Mouse (Mus musculus): Measurements from ENCODE around the gene Klk6. TPM values are rescaled to one million over a fixed set of nuclear protein-coding genes. Genes with fewer than 3 reads are reported as not detected.
A peak's percentile ranks its signal among the peaks of the same experiment; 100 is the strongest.

The Klk6 gene
- polyA plus RNA-seq (2016; fragmentation: Nextera tagmentation; extraction: Ambion mirVana), result not detected in 2 replicates

DNA sequence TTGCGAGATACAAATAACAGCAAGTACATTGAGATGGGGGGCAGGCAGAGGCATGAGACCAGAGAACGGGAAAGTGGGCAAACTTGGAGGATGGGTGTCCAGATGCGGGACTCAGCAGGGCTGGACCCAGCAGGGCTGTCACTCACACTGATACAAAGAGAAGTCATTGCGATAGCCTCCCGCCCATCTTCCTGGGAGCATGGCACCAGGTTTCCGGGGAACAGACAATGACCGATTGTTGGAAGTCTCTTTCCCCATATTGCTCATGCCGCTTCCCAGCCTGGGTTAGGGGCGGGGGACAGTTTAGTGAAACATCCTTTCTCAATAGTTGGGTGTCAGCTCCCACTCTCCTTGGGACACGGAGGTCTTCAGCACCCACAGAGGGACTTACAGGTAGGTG, at the start of gene Klk6:
TSS of gene Klk6 (plus strand) at position 301 of the 400 bp plus-strand sequence.
- DNase-seq (ENCODE audit: low spot score), result no peak
- WGBS, result 90% methylated on average over 10 of the region's 10 CpGs

DNA sequence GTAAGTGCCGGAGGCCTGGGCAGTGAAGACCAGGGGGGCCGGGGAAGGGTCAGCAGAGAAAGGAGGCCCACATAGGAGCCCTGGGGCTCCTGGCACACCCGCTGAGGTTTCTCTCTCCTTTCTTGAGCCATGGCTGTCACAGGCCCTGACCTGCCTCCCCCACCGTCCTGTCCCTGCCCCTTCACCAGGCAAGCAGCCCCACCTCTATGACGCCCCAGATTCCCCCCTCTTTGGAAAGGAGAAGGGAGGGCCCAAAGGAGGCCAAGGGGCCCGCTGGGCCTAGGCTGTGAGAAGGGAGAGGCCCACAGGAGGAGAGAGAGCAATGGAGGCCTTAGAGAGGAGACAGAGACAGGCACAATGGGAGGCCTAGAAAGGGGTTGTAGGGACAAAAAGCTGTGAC, 49.5 kb upstream of the Klk6 start:
- WGBS, result 61% methylated on average over 6 of the region's 6 CpGs
- H3K4me3 ChIP-seq, result no peak overlapping the region
- H3K36me3 ChIP-seq, result no peaks in the 10 kb centered on the region
- peaks cover 5% of the 10 kb centered on the region; the same call in 1 of the 2 replicates for H3K4me1 ChIP-seq
- no peaks in the 10 kb centered on the region for H3K9me3 ChIP-seq (replicated peaks)
- no peaks in the 10 kb centered on the region for H3K27me3 ChIP-seq (ENCODE audit: low read depth, poor library complexity, severe bottlenecking)
- H3K27ac ChIP-seq, result no peak overlapping the region
- DNase-seq (ENCODE audit: low spot score), result peak; percentile 24

More for the DNA sequence above, at the start of gene Klk6:
- Histone ChIP-seq H3K27me3 (ENCODE audit: low read depth, poor library complexity, severe bottlenecking) (no peaks in the 10 kb centered on the region), H3K9me3 (replicated peaks) (no peaks in the 10 kb centered on the region), H3K4me3 (no peak within 1 kb of the TSS), H3K36me3 (no peaks in the 10 kb centered on the region), H3K27ac (no peak within 1 kb of the TSS), H3K4me1 (no peaks in the 10 kb centered on the region)

DNA sequence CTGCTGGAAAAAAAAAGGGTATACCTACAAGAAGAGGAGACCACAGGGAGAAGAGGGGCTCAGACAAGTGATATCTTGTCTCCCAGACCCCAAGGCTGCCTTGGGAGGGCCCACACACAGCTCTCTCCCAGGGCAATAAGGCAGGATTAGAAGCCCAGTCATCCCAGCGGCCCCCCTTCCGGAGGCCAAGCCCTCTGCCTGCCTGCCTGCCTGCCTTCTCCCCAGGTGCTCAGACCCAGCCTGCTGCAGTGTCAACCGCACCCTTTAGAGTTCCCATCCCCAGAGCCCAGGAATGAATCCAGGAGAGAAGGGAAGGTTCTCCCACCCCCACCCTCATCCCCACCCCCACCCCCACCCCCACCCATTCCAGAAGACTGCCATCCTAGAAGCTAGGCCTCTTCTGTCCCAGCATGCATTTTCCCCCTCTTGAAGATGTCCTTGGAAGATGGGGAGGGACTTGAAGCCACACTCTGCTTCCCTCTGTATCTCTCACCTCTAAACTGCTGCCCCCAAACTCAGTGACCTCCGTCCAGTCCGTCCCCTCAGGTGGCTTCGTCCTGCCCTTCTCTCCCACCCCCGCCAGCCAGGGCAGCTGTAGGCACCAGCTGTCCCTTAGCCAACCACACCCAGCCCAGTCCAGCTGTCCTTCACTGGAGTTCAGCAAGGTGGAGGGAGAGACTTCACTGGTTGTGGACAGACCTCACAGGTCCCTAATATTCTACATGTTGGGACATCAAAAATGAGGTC, 48.8 kb upstream of the Klk6 start:
- 48% methylated on average over 7 of the region's 7 CpGs for WGBS

DNA sequence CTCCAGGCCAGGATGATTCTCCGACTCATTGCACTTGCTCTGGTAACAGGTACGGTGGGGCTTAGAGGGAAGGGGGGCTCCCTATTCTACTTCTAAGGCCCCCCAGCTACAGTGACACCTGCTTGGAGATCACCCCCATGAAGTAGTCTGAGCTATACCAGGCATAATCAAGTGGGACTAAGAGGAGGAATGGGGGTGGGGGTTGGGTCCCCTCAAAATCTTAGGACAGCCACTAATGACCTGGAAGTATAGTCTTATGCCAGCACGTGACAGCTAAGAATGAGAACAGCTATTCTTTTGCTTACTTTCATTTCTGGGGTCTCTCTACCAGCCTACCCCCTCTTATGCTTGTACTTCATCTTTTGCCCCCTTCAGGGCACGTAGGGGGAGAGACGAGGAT, 47.8 kb upstream of the Klk6 start:
- Histone ChIP-seq H3K27me3 (ENCODE audit: low read depth, poor library complexity, severe bottlenecking) (no peaks in the 10 kb centered on the region), H3K4me3 (no peak overlapping the region), H3K9me3 (replicated peaks) (no peaks in the 10 kb centered on the region), H3K27ac (no peak overlapping the region), H3K36me3 (no peaks in the 10 kb centered on the region), H3K4me1 (peaks cover 5% of the 10 kb centered on the region; the same call in 1 of the 2 replicates)
- WGBS, result 86% methylated on average over 5 of the region's 5 CpGs
- DNase-seq (ENCODE audit: low spot score), result peak; percentile 10

More for the DNA sequence above, 48.8 kb upstream of the Klk6 start:
- H3K27me3 ChIP-seq (ENCODE audit: low read depth, poor library complexity, severe bottlenecking), result no peaks in the 10 kb centered on the region
- H3K27ac ChIP-seq, result no peak overlapping the region
- peak; percentile 26 for DNase-seq (ENCODE audit: low spot score)
- H3K9me3 ChIP-seq (replicated peaks), result no peaks in the 10 kb centered on the region
- no peaks in the 10 kb centered on the region for H3K36me3 ChIP-seq
- peaks cover 5% of the 10 kb centered on the region; the same call in 1 of the 2 replicates for H3K4me1 ChIP-seq
- H3K4me3 ChIP-seq, result no peak overlapping the region

DNA sequence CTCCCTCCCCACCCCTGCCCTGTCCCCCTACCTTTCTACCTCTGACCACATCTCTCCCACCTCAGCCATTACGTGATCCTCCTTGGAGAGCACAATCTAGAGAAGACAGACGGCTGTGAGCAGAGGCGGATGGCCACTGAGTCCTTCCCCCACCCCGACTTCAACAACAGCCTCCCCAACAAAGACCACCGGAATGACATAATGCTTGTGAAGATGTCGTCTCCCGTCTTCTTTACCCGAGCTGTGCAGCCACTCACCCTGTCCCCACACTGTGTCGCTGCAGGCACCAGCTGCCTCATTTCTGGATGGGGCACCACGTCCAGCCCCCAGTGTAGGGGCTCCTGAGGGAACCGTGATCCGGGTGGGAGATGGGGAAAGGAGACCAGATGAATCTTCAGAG, 46.9 kb upstream of the Klk6 start:
- DNase-seq (ENCODE audit: low spot score), result peak; percentile 19
- no peaks in the 10 kb centered on the region for H3K36me3 ChIP-seq
- H3K27ac ChIP-seq, result no peak overlapping the region
- WGBS, result 89% methylated on average over 12 of the region's 12 CpGs
- H3K4me1 ChIP-seq, result peaks cover 5% of the 10 kb centered on the region
- H3K4me3 ChIP-seq, result no peak overlapping the region
- no peaks in the 10 kb centered on the region for H3K9me3 ChIP-seq (replicated peaks)
- 0 out of 2 replicates have a peak, but pooled peaks cover 4% of the 10 kb centered on the region for H3K27me3 ChIP-seq (ENCODE audit: low read depth, poor library complexity, severe bottlenecking)

DNA sequence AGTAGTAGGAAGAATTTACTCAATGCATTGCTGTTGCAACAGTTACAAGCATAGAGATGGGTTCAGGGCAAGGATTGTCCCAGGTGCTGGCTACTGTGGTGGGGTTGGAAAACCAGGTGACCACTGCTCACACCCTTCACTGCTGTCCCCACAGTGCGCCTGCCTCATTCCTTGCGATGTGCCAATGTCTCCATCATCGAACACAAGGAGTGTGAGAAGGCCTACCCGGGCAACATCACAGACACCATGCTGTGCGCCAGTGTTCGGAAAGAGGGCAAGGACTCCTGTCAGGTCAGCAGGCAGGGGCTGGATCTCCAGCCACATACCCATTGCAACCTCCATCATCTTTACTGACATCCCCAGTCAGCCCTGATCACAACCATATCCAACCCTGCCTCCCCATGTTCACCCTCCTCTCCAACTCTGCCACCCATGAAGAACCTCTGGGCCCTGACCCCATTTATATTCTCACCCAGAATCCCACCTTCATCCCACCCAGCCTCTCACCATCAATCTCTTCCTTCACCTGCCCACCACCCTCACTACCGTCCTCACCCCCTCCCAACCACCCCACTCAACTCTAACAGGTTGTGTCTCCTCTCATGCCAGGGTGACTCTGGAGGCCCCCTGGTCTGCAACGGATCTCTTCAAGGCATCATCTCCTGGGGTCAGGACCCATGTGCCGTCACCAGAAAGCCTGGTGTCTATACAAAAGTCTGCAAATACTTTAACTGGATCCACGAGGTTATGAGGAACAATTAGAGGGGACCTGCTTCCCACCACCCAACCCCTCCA, 45.9 kb upstream of the Klk6 start:
- peaks cover 11% of the 10 kb centered on the region for H3K4me1 ChIP-seq
- DNase-seq (ENCODE audit: low spot score), result peak; percentile 16
- H3K27me3 ChIP-seq (ENCODE audit: low read depth, poor library complexity, severe bottlenecking), result peaks cover 12% of the 10 kb centered on the region
- H3K4me3 ChIP-seq, result no peak overlapping the region
- no peaks in the 10 kb centered on the region for H3K9me3 ChIP-seq (replicated peaks)
- 92% methylated on average over 10 of the region's 10 CpGs for WGBS
- no peaks in the 10 kb centered on the region for H3K36me3 ChIP-seq
- H3K27ac ChIP-seq, result no peak overlapping the region

DNA sequence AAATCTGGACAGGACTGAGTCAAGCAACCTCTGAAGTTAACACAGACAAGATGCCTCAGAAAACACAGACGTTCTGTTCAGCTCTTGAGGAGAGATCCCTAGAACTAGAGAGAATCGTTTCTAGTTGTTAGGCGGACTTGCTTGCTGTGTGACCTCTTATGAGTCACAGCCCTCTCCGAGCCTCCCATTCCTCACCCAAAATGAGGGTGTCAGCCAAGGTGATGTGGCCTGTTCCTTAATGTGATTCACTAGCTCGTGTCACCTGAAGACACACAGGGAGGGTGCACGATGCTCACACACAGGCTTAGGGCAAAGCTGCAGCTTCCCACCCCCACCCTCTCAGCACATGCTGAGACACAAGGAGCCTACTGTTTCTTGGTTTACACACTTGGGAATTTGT, 44.1 kb upstream of the Klk6 start:
- no peak for DNase-seq (ENCODE audit: low spot score)
- H3K4me1 ChIP-seq, result peaks cover 7% of the 10 kb centered on the region
- H3K27me3 ChIP-seq (ENCODE audit: low read depth, poor library complexity, severe bottlenecking), result peaks cover 28% of the 10 kb centered on the region
- H3K9me3 ChIP-seq (replicated peaks), result no peaks in the 10 kb centered on the region
- H3K36me3 ChIP-seq, result no peaks in the 10 kb centered on the region
- 75% methylated on average over 6 of the region's 6 CpGs for WGBS
- H3K4me3 ChIP-seq, result no peak overlapping the region
- no peak overlapping the region for H3K27ac ChIP-seq

DNA sequence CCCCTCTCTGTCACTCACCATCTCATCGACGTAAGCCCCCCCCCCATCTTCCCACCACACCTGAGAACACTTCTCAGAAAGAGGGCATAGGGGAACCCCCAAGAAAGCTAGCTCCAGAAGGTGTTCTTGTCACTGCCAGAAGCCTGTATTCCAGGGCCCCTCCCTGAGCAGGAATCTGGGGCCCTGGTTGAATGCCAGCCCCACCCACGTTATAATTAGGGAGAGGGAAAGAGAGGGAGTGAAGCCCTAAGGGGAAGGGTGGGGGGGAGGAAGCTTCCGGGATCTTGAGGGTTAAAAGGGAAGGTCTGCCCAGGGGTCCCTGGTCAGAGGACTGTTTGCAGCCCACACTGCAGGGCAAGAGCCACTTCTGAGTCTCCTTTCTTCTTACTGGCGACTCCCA, 43.6 kb upstream of the Klk6 start, which contains the start of gene Klk10:
TSS of gene Klk10 (plus strand) at position 290 of the 400 bp plus-strand sequence.
- WGBS, result 45% methylated on average over 5 of the region's 5 CpGs
- H3K4me3 ChIP-seq, result no peak within 1 kb of the TSS
- H3K27me3 ChIP-seq (ENCODE audit: low read depth, poor library complexity, severe bottlenecking), result peaks cover 28% of the 10 kb centered on the region
- H3K27ac ChIP-seq, result no peak within 1 kb of the TSS
- H3K4me1 ChIP-seq, result peaks cover 6% of the 10 kb centered on the region
- H3K36me3 ChIP-seq, result no peaks in the 10 kb centered on the region
- DNase-seq (ENCODE audit: low spot score), result no peak
- H3K9me3 ChIP-seq (replicated peaks), result no peaks in the 10 kb centered on the region

DNA sequence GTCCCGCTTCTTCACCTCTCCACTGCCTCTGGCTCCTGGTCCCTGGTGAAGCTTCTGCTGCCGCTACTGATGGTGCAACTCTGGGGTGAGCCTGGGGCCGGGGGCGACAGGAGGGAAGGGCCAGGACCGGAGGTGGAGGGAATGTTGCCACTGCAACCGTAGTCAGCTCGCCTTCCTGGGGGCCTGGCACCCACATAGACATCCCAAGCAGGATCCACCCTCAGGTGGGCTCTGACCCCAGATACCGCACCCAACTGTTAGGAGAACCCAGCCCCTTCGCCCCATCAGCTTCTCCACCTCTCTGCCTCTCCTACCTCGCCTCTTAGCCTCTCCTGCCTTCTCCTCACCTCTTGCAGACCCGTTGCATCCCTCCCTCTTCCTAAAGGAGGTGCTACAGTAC, 42.8 kb upstream of the Klk6 start:
- H3K36me3 ChIP-seq, result no peaks in the 10 kb centered on the region
- H3K4me1 ChIP-seq, result peaks cover 6% of the 10 kb centered on the region
- no peaks in the 10 kb centered on the region for H3K9me3 ChIP-seq (replicated peaks)
- 85% methylated on average over 11 of the region's 11 CpGs for WGBS
- H3K27ac ChIP-seq, result no peak overlapping the region
- no peak for DNase-seq (ENCODE audit: low spot score)
- peaks cover 28% of the 10 kb centered on the region for H3K27me3 ChIP-seq (ENCODE audit: low read depth, poor library complexity, severe bottlenecking)
- no peak overlapping the region for H3K4me3 ChIP-seq

DNA sequence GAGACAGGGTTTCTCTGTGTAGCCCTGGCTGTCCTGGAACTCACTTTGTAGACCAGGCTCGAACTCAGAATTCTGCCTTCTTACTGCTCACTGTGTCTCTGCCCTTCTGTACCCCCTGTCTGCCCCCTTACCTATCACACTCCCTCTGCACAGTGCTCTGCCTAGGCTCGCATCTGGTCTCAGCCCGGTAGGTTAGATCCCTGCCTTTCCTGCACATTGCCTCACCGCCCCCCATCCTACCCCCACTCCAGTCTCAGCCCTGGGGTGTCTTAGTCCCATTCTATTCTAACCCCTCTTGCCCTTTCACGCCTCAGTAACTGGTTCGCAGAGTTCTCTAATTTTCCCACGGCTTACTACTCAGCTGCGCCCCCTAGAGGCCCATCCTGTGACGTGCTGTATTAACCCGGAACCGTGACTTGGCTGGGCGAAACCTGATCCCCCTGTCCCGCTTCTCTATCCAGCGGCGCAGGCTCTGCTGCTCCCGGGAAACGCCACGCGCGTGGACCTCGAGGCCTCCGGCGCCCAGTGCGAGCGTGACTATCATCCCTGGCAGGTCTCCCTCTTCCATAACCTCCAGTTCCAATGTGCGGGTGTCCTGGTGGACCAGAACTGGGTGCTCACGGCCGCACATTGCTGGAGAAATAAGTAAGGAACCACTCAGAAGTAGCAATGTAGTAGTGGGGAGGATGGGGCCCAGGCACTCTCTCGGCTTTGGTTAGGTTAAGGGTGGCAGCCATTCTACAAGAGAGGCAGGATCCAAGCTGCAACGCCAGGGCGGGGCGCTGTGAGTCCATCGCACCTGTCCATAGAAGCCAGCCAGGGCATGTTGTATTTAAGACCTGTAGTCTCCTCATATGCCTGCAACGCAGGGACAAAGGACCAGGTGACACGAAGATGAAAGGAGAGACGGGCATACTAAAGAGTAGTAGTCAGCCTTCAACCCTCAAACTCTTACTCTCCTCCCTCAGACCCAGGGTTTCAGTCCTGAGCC, 41.7 kb upstream of the Klk6 start:
- Histone ChIP-seq H3K4me1 (peaks cover 6% of the 10 kb centered on the region), H3K4me3 (peak overlapping the region; percentile 40), H3K36me3 (no peaks in the 10 kb centered on the region), H3K27ac (peak overlapping the region; percentile 46; the same call in 1 of the 2 replicates), H3K27me3 (ENCODE audit: low read depth, poor library complexity, severe bottlenecking) (peaks cover 28% of the 10 kb centered on the region), H3K9me3 (replicated peaks) (no peaks in the 10 kb centered on the region)
- DNase-seq (ENCODE audit: low spot score), result peak; percentile 90
- WGBS, result 10% methylated on average over 36 of the region's 36 CpGs

DNA sequence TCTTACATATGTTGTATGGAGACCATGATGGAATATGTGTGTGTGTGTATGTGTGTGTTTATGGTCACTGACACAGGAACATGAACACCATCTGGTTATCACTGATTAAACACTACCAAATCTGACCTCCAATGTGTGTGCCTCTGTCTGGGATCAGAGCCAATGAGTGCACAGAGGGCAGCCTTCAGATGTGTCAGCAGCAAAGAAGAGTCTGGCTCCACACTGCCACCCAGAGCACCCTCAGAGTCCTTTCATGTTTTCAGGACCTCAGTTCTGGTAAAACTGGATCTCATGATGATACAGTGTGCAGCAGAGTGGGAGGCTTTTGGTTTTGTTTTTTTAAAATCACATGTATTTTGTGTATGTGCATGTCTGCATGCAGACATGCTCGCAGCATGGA, 39.0 kb upstream of the Klk6 start:
- Histone ChIP-seq H3K27me3 (ENCODE audit: low read depth, poor library complexity, severe bottlenecking) (peaks cover 28% of the 10 kb centered on the region), H3K27ac (no peak overlapping the region), H3K4me1 (peaks cover 6% of the 10 kb centered on the region), H3K36me3 (no peaks in the 10 kb centered on the region), H3K4me3 (no peak overlapping the region), H3K9me3 (replicated peaks) (no peaks in the 10 kb centered on the region)
- no peak for DNase-seq (ENCODE audit: low spot score)
- WGBS, result 88% methylated on average over 1 of the region's 1 CpGs

DNA sequence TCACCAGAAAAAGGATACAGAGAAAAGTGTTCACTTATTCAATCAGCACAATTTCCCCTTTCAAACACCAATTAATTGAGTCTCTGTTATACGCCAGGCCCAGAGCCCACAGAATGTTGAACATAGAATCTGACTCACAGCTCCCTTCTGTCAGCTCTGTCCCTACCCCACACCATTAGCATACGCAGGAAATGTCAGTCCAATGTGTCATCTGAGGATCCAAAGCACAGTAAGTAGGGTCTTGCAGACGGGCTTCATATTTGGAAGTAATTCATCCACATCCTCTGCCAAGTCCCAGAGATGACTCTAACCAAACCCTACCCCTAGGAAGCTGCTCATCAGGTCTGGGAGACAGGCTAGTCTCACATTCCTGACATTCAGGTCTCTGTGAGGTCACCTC, 36.2 kb upstream of the Klk6 start:
- Histone ChIP-seq H3K4me1 (no peaks in the 10 kb centered on the region), H3K36me3 (no peaks in the 10 kb centered on the region), H3K4me3 (no peak overlapping the region), H3K9me3 (replicated peaks) (no peaks in the 10 kb centered on the region), H3K27ac (no peak overlapping the region), H3K27me3 (ENCODE audit: low read depth, poor library complexity, severe bottlenecking) (peaks cover 19% of the 10 kb centered on the region)
- 75% methylated on average over 3 of the region's 3 CpGs for WGBS
- no peak for DNase-seq (ENCODE audit: low spot score)

All from limb, embryonic 10.5 days (tissue).